27 mouse cellular contexts compared by ENCODE assay signal in the genomic region with DNA sequence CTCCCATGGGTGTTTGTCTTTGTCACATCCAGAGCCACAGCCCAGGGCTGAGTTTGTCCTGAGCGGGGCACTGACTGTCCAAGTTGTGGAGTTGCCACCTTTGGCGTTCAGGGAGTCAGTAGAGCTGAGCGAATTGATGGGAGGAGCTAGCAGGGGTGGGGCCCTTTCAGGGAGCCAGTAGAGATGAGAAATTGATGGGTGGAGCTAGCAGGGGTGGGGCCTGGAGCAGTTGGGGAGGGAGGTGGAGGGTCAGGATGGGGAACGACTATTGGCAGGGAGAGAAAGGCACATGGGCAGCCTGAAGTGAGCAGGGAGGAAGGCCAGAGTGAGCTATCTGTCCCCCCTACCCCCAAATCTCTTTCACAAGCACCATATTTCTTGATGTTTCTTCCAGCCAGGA.
"Had no signal": no experiment of that assay in that cellular context is flagged by ENCODE, and none has a peak within 500 bp of the region (broad histone marks: within the 10 kb centered on the region; RNA-seq: fewer than 3 reads in every experiment).

No protein-coding gene starts in this region.

- H3K27ac ChIP-seq: embryonic facial prominence, embryonic 10.5 days; embryonic facial prominence, embryonic 12.5 days; embryonic facial prominence, embryonic 13.5 days; embryonic facial prominence, embryonic 15.5 days; forebrain, embryonic 10.5 days; forebrain, embryonic 12.5 days; forebrain, embryonic 13.5 days; forebrain, embryonic 15.5 days; gastrocnemius, adult 2 months; heart, adult 2 months had no signal

- H3K4me1 ChIP-seq: embryonic facial prominence, embryonic 12.5 days; embryonic facial prominence, embryonic 13.5 days; embryonic facial prominence, embryonic 15.5 days had no signal

- H3K9ac ChIP-seq: embryonic facial prominence, embryonic 12.5 days; embryonic facial prominence, embryonic 13.5 days; embryonic facial prominence, embryonic 15.5 days; forebrain, embryonic 12.5 days; forebrain, embryonic 13.5 days; forebrain, embryonic 15.5 days; forebrain, postnatal 0 days had no signal

- H3K4me2 ChIP-seq: embryonic facial prominence, embryonic 12.5 days; embryonic facial prominence, embryonic 13.5 days; embryonic facial prominence, embryonic 15.5 days; forebrain, embryonic 12.5 days; forebrain, embryonic 13.5 days; forebrain, embryonic 15.5 days had no signal

- H3K9me3 ChIP-seq: embryonic facial prominence, embryonic 10.5 days; embryonic facial prominence, embryonic 12.5 days; embryonic facial prominence, embryonic 13.5 days; embryonic facial prominence, embryonic 15.5 days; forebrain, embryonic 10.5 days; forebrain, embryonic 12.5 days; forebrain, embryonic 13.5 days; forebrain, embryonic 15.5 days had no signal

- H3K36me3 ChIP-seq: embryonic facial prominence, embryonic 10.5 days; embryonic facial prominence, embryonic 12.5 days; embryonic facial prominence, embryonic 13.5 days; embryonic facial prominence, embryonic 15.5 days; forebrain, embryonic 10.5 days; forebrain, embryonic 12.5 days; forebrain, embryonic 15.5 days had no signal

- H3K4me3 ChIP-seq: embryonic facial prominence, embryonic 10.5 days; embryonic facial prominence, embryonic 12.5 days; embryonic facial prominence, embryonic 13.5 days; embryonic facial prominence, embryonic 15.5 days; erythroblast, embryonic 14.5 days; forebrain, embryonic 10.5 days; forebrain, embryonic 12.5 days; forebrain, embryonic 13.5 days; forebrain, embryonic 15.5 days; gastrocnemius, adult 2 months; heart, adult 2 months had no signal

- DNase-seq: cerebellum, adult 9-10 months; cerebellum, adult 9-11 months; cerebellum, postnatal 10 days; cerebellum, postnatal 14 days; cerebellum, postnatal 25 days; cerebellum, postnatal 36 days; embryo, embryonic 11 days; forebrain, postnatal 0 days; gastrocnemius, adult 2 months; gastrocnemius, postnatal 10 days; gastrocnemius, postnatal 14 days; gastrocnemius, postnatal 25 days; gastrocnemius, postnatal 36 days; heart, adult 11 months; heart, adult 18-20 months; heart, adult 2 months had no signal

- H3K27me3 ChIP-seq: embryonic facial prominence, embryonic 12.5 days; embryonic facial prominence, embryonic 13.5 days; embryonic facial prominence, embryonic 15.5 days; forebrain, embryonic 13.5 days; forebrain, embryonic 15.5 days had no signal

- ATAC-seq: forebrain, embryonic 13.5 days; forebrain, embryonic 14.5 days; forebrain, embryonic 15.5 days; forebrain, embryonic 16.5 days; forebrain, postnatal 0 days had no signal
